Mouse (Mus musculus): ENCODE measurements around the gene Ackr2.

GRCm38 (mm10) chr9:121865425-121866008 is 32.6 kb upstream of the Ackr2 start:
- TF ChIP-seq GATA1 (IDR thresholded peaks at IDR 0.05; ENCODE audit: low read length) (no peak), TAL1 (IDR thresholded peaks at IDR 0.05; ENCODE audit: low read length) (no peak)

Measured in erythroblast, embryonic 14.5 days (primary cell).